Mouse (Mus musculus) B cell, adult (primary cell): ENCODE results near the gene Nsa2. TPM values are rescaled to one million over a fixed set of nuclear protein-coding genes. Genes with fewer than 3 reads are reported as not detected.

ENCODE experiments used
- total RNA-seq: library from RNA; stranded (reverse); gene quantifications from 4 replicates; pipeline ENCODE4 v1.2.4, GENCODE M21; 2023; ENCODE audit not compliant: inconsistent age

Nsa2 gene
- 121 to 138 TPM (median 123 TPM) in 4 replicates for total RNA-seq

DNA sequence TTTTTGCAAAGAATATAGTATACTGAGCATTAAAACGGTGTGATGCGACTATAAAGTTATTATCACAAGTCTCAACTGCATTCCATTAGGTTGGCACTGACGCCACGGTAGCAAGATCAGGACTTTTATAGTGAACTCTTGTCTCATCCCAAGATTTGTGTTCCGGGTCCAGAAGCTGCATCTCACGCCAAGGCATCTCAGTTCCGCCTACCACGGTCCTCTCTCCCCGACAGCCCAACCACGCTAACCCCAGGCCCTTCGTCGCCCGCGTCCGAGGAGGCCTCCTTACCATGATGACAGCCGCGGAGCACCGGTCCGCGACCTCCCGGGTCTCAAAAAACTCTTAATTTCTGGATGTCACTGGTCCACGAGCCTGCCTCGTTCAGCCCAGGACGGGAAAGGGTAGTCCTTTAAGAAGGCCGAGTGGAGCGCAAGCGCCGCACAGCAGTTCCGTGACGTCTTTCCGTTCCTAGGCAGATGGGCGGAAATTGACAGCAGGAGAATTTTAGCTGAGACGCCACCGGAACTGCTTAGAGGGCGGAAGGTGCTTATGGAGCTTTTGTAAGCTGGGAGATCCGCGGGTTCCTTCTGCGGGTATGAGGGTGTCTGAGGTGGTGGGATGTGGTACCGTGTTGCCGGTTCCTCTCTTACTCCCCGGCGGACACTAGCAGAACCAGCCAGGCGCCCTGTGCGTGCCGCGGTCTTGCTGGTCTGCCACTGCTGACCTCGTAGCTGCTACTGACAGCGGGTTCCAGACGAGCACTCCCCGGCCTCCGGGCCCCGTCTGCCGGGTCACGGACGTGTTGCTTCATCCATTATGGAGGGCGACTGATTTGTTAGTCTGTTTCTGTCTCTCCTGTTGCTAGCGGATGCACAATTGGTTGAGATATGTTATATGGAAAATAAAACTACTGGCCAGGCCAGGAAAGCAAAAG lies at the start of gene Nsa2, which contains the start of gene Gfm2:
Gene Nsa2, minus strand, starts transcription at position 472 of the 935 bp plus-strand sequence.
Gene Gfm2, plus strand, starts transcription at position 472 of the 935 bp plus-strand sequence.

DNA sequence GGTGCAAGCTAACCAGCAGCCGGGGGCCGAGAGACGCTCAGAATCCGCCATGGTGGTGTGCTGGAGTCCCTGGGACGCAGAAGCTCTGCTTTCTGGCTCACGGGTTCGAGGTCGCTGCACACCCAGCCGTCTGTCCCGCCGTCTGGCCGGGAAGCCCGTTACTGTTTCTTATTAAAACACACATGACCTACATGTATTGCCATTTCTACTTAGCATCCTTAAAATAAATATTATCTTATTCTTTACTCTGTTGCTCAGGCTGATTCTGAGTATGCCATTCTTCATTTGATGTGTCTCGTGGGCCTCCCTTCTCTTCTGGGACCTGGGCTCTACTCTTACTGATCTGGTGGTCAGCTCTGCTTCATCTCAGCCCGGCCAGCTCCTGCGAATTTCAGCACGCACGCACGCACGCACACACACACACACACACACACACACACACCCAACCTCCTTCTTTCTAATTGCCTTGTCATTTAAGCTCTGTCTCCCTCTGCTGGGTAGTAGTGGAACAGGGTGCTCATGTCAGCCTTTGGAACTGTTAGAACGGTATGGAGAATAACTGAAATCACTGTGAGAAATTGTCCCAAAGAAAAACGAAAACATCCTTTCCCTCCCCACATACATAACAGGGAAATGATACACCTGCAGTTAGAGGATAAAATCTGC lies 38.4 kb downstream of the Nsa2 start, which contains the start of gene Gm6169:
Gene Gm6169, minus strand, starts transcription at position 51 of the 666 bp plus-strand sequence.

Other genes with a start within 250 kb of the Nsa2 start
- gene Gcnt4, start 213.2 kb downstream of the Nsa2 start, total RNA-seq, result not detected in 4 replicates
- not detected in 4 replicates for gene 1700029F12Rik, start 103.6 kb downstream of the Nsa2 start, total RNA-seq
- not detected in 4 replicates for gene Fam169a, start 70.7 kb downstream of the Nsa2 start, total RNA-seq
- 21.9 to 38.5 TPM (median 34.1 TPM) in 4 replicates for gene Gm6169, start 38.7 kb downstream of the Nsa2 start, total RNA-seq
- gene Gfm2, start within 50 bp of the Nsa2 start, total RNA-seq, result 32.0 to 42.2 TPM (median 37.3 TPM) in 4 replicates
- 43.9 to 51.9 TPM (median 48.8 TPM) in 4 replicates for gene Hexb, start 60.4 kb upstream of the Nsa2 start, total RNA-seq
- gene Enc1, start 103.2 kb upstream of the Nsa2 start, total RNA-seq, result 2.1 to 3.3 TPM (median 3.1 TPM) in 4 replicates